Mouse (Mus musculus) G1E-ER4 (cell line): ENCODE data around the gene Evc. TPM values are rescaled to one million over a fixed set of nuclear protein-coding genes. Genes with fewer than 3 reads are reported as not detected.

Experiments used
- GATA1 ChIP-seq: IDR thresholded peaks from one replicate; pipeline ENCODE4 v1.8.0; 2012; ENCODE audit warnings: low read length, inconsistent platforms
- polyA plus RNA-seq: library from polyadenylated mRNA; stranded (reverse); fragments of >175 nt; gene quantifications from 2 replicates; pipeline ENCODE4 v1.2.3, GENCODE M21; 2012

The Evc gene
- polyA plus RNA-seq, 1 experiment, result not detected

DNA sequence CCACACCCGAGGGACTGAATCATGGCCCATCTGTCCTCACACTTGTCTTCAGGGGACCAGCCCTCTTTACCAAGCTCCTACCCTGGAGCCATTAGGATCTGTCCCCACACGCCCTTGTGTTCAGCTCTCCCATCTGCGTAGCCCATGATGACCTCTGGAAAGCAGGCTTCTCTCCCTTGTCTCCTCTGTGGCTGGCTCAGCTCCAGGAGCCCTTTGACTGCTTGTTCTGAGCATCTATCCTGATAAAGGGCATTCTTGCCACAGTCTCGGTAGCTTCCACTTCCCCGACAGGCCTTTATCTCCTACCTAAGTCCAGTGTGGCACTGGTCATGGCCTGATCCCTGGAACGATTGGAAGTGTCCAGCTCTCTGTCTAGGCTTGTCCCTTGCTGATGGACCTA lies 10.0 kb downstream of the Evc start:
- TF ChIP-seq GATA1, result no peak

GRCm38 (mm10) chr5:37320761-37321160 lies 15.9 kb downstream of the Evc start:
- no peak for TF ChIP-seq GATA1

DNA sequence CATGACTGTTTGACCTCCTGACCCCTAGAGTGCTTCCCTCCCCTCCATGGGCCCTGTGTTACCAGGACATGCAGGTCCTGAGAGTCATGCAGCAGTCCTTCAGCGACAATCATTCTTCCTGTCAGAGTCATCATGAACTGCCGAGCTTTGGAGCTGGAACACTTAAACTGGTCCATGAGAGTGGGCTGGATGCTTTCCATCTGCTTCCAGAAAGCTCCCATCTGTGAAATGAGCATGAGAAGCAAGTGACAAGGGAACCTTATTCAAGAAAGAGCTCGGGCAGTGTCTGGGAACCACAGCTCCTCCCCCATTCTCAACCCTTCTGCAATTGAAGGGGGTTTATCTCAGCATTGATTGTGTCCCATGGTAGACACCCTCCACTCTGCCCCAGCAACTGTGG lies 16.5 kb downstream of the Evc start:
- TF ChIP-seq GATA1, result no peak

DNA sequence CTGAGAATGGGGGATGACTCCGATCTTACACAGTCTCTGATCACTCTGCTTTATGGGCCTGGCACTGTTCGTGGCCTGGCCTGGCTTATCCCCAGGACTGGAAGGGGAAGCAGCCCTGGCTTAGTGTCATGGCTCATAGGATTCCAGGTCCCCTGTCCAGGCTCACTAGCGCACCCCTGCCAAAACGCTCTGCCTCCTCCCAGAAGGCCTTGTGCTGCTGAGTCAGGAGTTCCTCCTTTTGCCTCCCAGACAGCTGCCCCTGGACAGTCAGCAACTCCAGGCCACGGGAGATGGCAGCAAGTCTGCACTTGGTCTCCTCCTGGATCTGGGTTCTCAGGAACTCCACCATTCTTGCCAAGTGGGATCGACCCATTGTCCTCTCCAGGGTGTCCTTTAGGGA lies 18.0 kb downstream of the Evc start:
- no peak for TF ChIP-seq GATA1

DNA sequence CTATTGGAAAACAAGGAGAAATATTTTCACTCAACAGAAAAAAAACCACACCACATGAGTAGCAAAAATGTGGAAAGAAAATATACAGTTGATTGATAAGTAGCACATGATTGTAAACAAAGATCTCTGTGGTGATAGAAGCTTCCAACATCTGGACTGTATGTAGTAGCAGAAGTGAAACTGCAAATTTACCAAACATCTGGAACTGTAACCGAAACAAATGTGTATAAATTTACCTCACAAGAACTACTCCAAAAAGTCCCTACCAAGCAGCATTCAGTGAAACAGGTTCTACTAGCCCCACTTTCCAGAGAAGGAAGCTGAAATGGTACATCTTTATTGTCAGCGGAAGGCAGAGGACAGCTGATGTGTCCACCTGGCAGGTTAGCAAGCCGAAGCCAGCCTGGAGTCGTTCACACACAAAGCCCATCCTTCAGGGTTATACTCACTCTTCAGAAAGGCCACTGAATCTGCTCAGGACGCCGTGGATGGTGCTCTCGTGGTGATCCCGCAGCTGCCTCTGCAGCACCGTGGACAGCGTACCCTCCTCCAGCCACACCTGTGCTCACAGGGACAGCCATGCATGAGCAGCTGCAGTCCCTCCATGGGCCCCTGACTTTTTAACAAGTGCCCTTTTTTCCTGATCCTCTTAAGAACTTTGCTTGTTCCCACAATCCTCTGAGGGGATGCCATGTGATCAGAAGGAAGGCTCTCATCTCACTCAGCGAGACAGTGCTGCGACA lies 23.5 kb downstream of the Evc start:
- no peak for TF ChIP-seq GATA1

DNA sequence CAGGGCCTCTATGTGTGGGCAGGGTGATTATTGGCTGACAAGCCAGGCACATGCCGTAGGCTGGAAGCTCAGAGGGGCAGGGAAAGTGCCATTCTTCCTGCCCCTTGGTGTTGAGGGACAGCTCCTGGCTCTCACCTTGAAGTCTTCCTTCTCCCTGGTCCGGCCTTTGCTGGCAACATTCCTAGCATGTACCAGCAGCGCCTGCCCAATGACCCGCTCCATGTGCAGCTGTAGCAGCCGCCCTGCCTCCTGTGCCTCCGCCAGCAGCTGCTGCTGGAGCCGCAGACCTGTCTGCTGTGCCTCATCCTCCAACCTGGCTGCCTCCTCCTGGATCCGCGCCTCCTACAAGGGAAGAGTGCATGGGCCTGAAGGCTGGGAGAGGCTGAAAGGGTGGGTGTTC lies 26.7 kb downstream of the Evc start:
- TF ChIP-seq GATA1, result no peak

DNA sequence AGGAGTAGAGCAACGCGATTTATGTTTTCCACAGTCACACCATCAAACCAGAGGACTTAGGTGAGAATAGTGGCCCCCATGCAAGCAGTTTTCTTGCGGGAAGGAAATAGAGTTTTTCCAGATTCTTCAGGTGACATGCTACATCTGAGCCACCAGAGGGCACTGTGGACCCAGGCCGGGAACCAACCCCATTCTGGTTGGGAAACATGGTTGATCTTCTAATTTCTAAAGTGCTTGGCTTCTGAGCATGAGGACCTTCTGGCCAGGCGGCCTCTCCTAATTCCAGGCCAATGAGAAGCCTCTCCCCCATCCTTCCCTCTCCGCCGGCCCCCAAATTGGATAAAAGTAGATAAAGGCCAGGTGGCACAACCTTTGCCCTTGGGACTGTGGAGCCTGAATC lies 38.3 kb downstream of the Evc start:
- TF ChIP-seq GATA1, result no peak

DNA sequence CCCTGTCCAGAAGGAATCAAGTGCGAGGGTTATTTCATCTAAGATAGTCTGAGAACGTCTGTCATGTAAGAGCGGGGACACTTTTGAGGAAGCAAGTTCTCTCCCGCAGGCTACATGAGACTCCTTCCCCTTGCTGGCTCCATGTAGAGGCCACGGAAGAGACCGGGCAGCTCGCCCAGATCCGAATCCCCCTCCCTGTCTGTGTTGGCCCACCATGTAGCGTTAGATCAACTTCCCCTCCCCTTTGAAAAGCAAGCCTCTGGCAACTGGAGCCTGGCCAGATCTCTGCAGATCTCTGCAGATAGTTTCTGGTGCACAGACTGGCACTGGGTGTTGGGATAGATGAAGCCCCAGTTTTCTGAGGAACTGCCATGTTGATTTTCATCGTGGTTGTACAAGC lies 40.0 kb downstream of the Evc start:
- TF ChIP-seq GATA1, result no peak

DNA sequence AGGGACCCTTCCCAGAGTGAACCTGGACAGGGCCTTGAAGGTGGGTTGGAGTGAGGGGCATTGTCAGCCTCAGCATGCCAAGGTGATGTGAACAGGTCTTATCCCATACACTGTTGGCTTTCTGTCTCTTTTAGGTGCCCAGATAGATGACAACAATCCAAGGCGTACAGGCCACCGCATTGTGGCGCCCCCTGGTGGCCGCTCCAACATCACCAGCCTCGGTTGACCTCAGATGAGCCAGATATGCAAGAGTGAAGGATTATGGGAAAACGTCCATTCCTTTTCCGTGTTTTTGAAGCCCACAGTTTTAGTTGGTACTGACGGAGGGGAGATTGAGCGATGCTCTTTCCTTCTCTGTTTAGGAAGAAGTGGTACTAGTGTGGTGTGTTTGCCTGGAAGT lies 45.7 kb downstream of the Evc start:
- no peak for TF ChIP-seq GATA1

DNA sequence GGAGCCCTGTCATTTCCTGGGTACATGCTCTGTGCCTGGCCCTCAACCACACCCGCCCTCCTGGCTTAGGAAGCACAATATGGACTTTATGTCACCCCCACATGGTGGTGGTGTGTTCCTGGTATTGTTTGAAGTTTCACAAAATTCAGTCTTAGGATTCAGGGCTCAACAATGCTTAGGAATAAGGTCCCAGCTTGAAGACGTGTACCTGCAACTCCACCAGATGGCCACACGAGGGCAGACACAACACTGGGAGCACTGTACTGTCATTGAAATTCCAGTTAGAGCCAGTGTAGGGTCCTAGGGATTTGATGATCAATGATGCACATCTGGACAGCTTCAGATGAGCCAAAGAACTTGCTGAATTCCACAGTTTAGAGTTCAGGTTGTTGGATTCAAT lies 47.5 kb downstream of the Evc start:
- no peak for TF ChIP-seq GATA1

DNA sequence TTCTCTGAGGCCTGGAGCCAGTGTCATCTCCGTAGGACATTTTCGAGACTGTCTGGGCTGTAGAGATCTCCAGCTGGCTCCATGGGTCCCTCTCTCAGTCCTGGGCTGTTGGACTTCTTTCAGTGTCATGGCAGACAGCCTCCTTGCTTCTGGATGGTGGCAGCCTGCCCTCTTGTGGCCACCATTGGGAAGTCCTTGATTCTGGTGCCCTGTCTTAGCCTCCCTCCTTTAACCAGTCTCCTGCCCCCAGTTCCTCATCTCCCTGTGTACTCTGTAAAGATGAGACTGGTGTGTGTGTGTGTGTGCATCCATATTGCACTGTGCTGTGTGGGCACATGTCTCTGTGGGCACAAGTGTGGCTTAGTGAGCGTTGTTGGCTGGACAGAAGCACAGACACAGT lies 48.3 kb downstream of the Evc start:
- no peak for TF ChIP-seq GATA1

DNA sequence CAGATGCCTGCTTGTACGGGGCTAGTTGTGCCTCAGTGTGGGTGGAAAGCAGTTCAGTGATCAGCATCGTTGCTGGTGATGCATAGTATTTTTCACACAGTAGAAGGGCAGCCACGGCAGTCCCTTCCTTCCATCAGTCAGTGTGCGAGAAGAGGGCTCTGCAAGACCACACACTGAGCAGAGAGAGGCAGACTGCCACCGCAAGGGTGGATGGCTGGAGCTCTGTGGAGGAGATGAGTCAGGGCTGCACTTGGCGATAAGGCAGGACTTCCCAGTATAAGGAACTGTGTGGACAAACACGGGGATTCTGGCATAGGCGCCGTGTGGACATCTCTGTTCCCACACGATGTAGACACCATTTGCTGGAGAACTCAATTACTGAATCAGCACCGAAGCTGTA lies 55.7 kb downstream of the Evc start:
- TF ChIP-seq GATA1, result no peak

DNA sequence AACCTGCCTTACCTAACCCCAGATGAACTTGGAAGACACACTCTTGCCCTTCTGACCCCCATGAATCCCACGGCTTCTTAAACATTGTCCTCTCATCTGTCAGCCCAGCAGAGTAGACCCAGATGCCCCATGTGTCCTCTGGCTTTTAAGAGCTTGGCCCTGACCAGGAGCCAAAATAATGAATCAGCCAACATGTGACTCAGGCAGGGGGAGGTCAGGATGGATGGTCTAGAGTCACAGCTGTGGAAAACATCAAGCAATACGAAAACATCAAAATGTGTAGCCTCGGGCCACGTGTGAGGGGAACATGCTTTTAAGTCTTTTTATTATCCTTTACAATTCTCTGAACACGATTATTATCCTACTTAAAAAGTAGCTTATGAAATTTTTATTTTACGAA lies 72.9 kb downstream of the Evc start:
- no peak for TF ChIP-seq GATA1

DNA sequence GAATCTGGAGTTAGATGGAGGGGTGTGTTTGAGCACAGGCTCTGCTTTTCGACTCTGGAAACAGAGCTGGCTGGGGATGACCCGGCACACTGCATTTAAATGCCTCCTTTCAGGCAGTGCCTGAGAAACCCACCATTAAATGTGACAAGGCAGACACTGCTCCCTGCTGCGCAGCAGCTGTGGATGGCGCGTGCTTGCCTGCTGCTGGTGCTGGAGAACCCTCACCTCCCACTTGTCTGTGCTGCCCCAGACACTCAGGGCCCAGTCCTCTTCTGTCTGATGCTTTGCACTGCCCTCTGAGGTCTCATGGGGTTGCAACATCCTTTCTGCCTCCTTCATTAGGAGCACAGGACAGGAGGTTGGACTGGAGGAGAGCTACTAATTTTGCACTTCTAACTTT lies 75.0 kb downstream of the Evc start:
- no peak for TF ChIP-seq GATA1

GRCm38 (mm10) chr5:37257243-37257642 lies 79.5 kb downstream of the Evc start:
- no peak for TF ChIP-seq GATA1

- TF ChIP-seq GATA1, result no peak
These were observed 79.9 kb downstream of the Evc start for GRCm38 (mm10) chr5:37256823-37257222.

- no peak for TF ChIP-seq GATA1
These were observed 82.2 kb downstream of the Evc start for GRCm38 (mm10) chr5:37254523-37254922.
